Mouse (Mus musculus) lung, adult 2 months (tissue): ENCODE measurements at regions not wholly inside any gene's neighbourhood (a gene's known extent, or its start where the extent isn't known, plus 50 kb on each side); places are given as distances from the start of the nearest gene placed in this dataset.

ENCODE experiments used
- CTCF ChIP-seq: fragments of 200-500 bp; IDR thresholded peaks from 2 replicates; pipeline ENCODE4 v1.5.1; 2011; ENCODE audit warnings: mild to moderate bottlenecking, low read length, control low read depth; ENCODE audit not compliant: insufficient read depth
- POLR2A ChIP-seq: fragments of 200-500 bp; IDR thresholded peaks from 2 replicates; pipeline ENCODE4 v1.6.1; 2011; ENCODE audit warnings: low read depth, mild to moderate bottlenecking, control low read depth, low read length, borderline replicate concordance; ENCODE audit errors: extremely low read depth

- TF ChIP-seq POLR2A (no peak), CTCF (no peak)
Measured at GRCm38 (mm10) chr1:73337401-73337800, 321.7 kb upstream of the Tnp1 start.
